Mouse (Mus musculus) gastrocnemius, postnatal 14 days (tissue): ENCODE data around the gene Vat1l. TPM values are rescaled to one million over a fixed set of nuclear protein-coding genes. Genes with fewer than 3 reads are reported as not detected.

Source experiments
- DNase-seq: peaks from one replicate; pipeline ENCODE4 v3.0.0; 2021; ENCODE audit warnings: mixed read lengths
- intact Hi-C: fragments of 180-260 bp; cut with DNase I; formaldehyde crosslinking; loops from one replicate; pipeline ENCODE4 v1.15.1; 2025; ENCODE audit warnings: low total_unique reads
- total RNA-seq, 2 experiments: library from RNA; stranded (reverse); gene quantifications; 2 replicates each; pipeline ENCODE4 v1.2.3; 2021

Gene Vat1l
- total RNA-seq, 2 experiments from 2014 or later: 0.66 to 6.0 TPM

- intact Hi-C loops: no loop called here
- no peak for DNase-seq
Measured at GRCm38 (mm10) chr8:114374390-114374789, 169.0 kb downstream of the Vat1l start.

GRCm38 (mm10) chr8:114384189-114384588 is 178.8 kb downstream of the Vat1l start:
- intact Hi-C loops: no loop called here

GRCm38 (mm10) chr8:114387494-114387893 is 182.1 kb downstream of the Vat1l start:
- DNase-seq: no peak
- intact Hi-C loops: no loop called here

More at GRCm38 (mm10) chr8:114384189-114384588, 178.8 kb downstream of the Vat1l start:
- no peak for DNase-seq

- intact Hi-C loops: no loop called here
- no peak for DNase-seq
Measured at GRCm38 (mm10) chr8:114390465-114391254, 185.2 kb downstream of the Vat1l start.

- intact Hi-C loops: no loop called here
- DNase-seq: no peak
Measured at GRCm38 (mm10) chr8:114398326-114398725, 192.9 kb downstream of the Vat1l start.

GRCm38 (mm10) chr8:114399273-114399672 is 193.9 kb downstream of the Vat1l start:
- intact Hi-C loops: no loop called here
- DNase-seq: no peak

- intact Hi-C loops: no loop called here
- no peak for DNase-seq
Measured at GRCm38 (mm10) chr8:114401679-114402078, 196.3 kb downstream of the Vat1l start.

- intact Hi-C loops: no loop called here
- DNase-seq: no peak
Measured at GRCm38 (mm10) chr8:114411421-114411820, 206.0 kb downstream of the Vat1l start.

- no peak for DNase-seq
- intact Hi-C loops: no loop called here
Measured at GRCm38 (mm10) chr8:114417786-114418185, 212.4 kb downstream of the Vat1l start, which contains the start of gene Clec3a. Gene Clec3a, plus strand, starts transcription at chr8:114418086.

GRCm38 (mm10) chr8:114418486-114418885 is 213.1 kb downstream of the Vat1l start:
- no peak for DNase-seq
- intact Hi-C loops: no loop called here

GRCm38 (mm10) chr8:114418904-114419303 is 213.5 kb downstream of the Vat1l start:
- intact Hi-C loops: no loop called here
- DNase-seq: no peak

- DNase-seq: no peak
- intact Hi-C loops: no loop called here
Measured at GRCm38 (mm10) chr8:114421544-114421943, 216.1 kb downstream of the Vat1l start.

Other genes starting within 250 kb of the Vat1l start
- gene Nudt7, start 72.1 kb upstream of the Vat1l start, total RNA-seq: 10 to 100 TPM; 25.2 to 27.2 TPM
- gene Clec3a, start 212.5 kb downstream of the Vat1l start, total RNA-seq: under 1 TPM in 1 of 2 experiments, not detected in 1; 0.71 TPM
- gene Wwox, start 234.0 kb downstream of the Vat1l start, total RNA-seq: 1 to 10 TPM; 7.2 to 7.8 TPM